Mouse (Mus musculus) E14TG2a.4 (cell line): Measurements from ENCODE around the gene Mapkapk2.

Source experiments
- H3K27me3 ChIP-seq: 2 replicates; pipeline ENCODE4 v1.6.1; 2014; ENCODE audit warnings: low read length, control low read depth; ENCODE audit not compliant: insufficient read depth
- H3K36me3 ChIP-seq: 2 replicates; pipeline ENCODE4 v1.6.1; 2014; ENCODE audit warnings: low read length, control low read depth; ENCODE audit not compliant: insufficient read depth
- H3K4me1 ChIP-seq: replicated peaks from 2 replicates; pipeline ENCODE4 v1.6.1; 2014; ENCODE audit warnings: low read depth, low read length, control low read depth
- H3K4me3 ChIP-seq: replicated peaks from 2 replicates; pipeline ENCODE4 v1.5.1; 2014; ENCODE audit warnings: mild to moderate bottlenecking, low read length
- H3K9me3 ChIP-seq: 2 replicates; pipeline ENCODE4 v1.6.1; 2014; ENCODE audit warnings: low read length, control low read depth
- CTCF ChIP-seq: conservative IDR thresholded peaks from 2 replicates; pipeline ENCODE4 v1.5.1; 2014; ENCODE audit warnings: low read length
- NANOG ChIP-seq: IDR thresholded peaks from 2 replicates; pipeline ENCODE4 v1.6.1; 2014; ENCODE audit warnings: borderline replicate concordance, low read length, mixed read lengths
- POU5F1 ChIP-seq: IDR thresholded peaks from 2 replicates; pipeline ENCODE4 v1.6.1; 2014; ENCODE audit warnings: low read length, borderline replicate concordance

Gene Mapkapk2

DNA sequence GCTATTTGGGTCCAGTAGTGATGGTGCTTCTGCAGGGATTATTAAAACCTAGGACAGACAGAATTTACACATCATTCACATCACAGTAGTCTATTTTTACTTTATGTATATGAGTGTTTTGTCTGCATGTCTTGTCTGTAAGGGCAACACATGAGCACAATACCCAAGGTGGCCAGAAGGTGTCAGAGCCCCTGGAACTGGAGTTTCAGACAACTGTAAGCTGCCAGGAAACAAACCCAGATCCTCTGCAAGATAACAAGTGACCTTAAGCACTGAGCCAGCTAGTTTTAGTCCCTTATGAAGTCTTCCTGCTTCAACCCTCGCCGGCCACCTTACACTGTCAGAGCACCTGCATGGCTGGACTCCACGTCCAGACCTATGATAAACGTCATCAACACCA, 17.9 kb downstream of the Mapkapk2 start:
- peaks cover 25% of the 10 kb centered on the region for H3K27me3 ChIP-seq
- peaks cover 5% of the 10 kb centered on the region for H3K4me1 ChIP-seq
- H3K9me3 ChIP-seq, result no peaks in the 10 kb centered on the region
- TF ChIP-seq CTCF, result 0 out of 2 replicates have a peak, but pooled peaks have one; percentile 6
- no peak for TF ChIP-seq NANOG
- TF ChIP-seq POU5F1, result no peak
- no peak overlapping the region for H3K4me3 ChIP-seq
- H3K36me3 ChIP-seq, result no peaks in the 10 kb centered on the region

- no peak for TF ChIP-seq NANOG
- TF ChIP-seq CTCF, result no peak
- TF ChIP-seq POU5F1, result no peak
- H3K27me3 ChIP-seq, result peaks cover 17% of the 10 kb centered on the region
- no peaks in the 10 kb centered on the region for H3K9me3 ChIP-seq
- H3K36me3 ChIP-seq, result no peaks in the 10 kb centered on the region
- H3K4me1 ChIP-seq, result no peaks in the 10 kb centered on the region
- H3K4me3 ChIP-seq, result no peak overlapping the region
These were observed 18.8 kb downstream of the Mapkapk2 start for GRCm38 (mm10) chr1:131078761-131079330.

DNA sequence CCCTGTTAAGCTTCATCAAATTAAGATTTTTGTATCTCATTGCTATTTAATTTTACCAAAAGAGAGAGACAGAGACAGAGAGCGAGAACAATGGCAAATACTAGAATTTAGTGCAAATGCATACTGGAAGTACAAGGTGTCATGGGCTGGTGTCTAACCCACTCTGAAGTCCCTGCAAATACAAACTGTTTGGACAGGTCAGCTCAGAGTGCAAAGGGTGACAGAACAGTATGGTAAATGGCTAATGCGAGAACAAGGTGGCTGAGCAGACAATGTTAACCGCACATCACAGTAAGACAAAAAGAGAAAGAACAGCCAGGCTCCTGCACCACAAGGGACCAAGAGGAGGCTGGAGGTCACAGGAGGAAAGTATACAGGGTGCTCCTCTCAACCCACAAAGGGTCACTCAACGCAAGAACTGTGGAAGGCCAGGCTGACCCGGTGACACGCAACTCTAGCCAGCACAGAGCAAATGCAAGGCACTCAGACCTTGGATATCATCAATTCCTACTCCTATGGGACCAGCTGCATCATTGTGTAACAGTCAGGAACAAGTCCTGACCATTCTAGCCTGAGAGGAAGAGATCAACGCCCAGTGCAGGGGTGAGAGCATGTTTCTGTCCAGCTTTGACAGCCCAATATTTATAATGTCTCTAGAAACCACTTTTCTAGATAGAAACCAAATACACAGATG, 22.4 kb downstream of the Mapkapk2 start:
- no peak overlapping the region for H3K4me3 ChIP-seq
- H3K9me3 ChIP-seq, result no peaks in the 10 kb centered on the region
- no peaks in the 10 kb centered on the region for H3K4me1 ChIP-seq
- no peaks in the 10 kb centered on the region for H3K36me3 ChIP-seq
- TF ChIP-seq NANOG (no peak), POU5F1 (no peak), CTCF (no peak)
- H3K27me3 ChIP-seq, result no peaks in the 10 kb centered on the region

- Histone ChIP-seq H3K27me3 (no peaks in the 10 kb centered on the region), H3K4me1 (no peaks in the 10 kb centered on the region), H3K9me3 (no peaks in the 10 kb centered on the region), H3K4me3 (no peak overlapping the region), H3K36me3 (no peaks in the 10 kb centered on the region)
- TF ChIP-seq NANOG (no peak), POU5F1 (no peak), CTCF (no peak)
These were observed 23.1 kb downstream of the Mapkapk2 start for GRCm38 (mm10) chr1:131074524-131074938.

GRCm38 (mm10) chr1:131072376-131072990, 25.1 kb downstream of the Mapkapk2 start:
- H3K9me3 ChIP-seq, result no peaks in the 10 kb centered on the region
- H3K36me3 ChIP-seq, result no peaks in the 10 kb centered on the region
- H3K27me3 ChIP-seq, result no peaks in the 10 kb centered on the region
- TF ChIP-seq CTCF (no peak), POU5F1 (no peak), NANOG (no peak)
- no peaks in the 10 kb centered on the region for H3K4me1 ChIP-seq
- no peak overlapping the region for H3K4me3 ChIP-seq

- Histone ChIP-seq H3K27me3 (no peaks in the 10 kb centered on the region), H3K4me1 (no peaks in the 10 kb centered on the region), H3K36me3 (no peaks in the 10 kb centered on the region), H3K4me3 (no peak overlapping the region), H3K9me3 (no peaks in the 10 kb centered on the region)
- no peak for TF ChIP-seq POU5F1
- TF ChIP-seq CTCF, result no peak
These were observed 28.6 kb downstream of the Mapkapk2 start for GRCm38 (mm10) chr1:131069010-131069409.

DNA sequence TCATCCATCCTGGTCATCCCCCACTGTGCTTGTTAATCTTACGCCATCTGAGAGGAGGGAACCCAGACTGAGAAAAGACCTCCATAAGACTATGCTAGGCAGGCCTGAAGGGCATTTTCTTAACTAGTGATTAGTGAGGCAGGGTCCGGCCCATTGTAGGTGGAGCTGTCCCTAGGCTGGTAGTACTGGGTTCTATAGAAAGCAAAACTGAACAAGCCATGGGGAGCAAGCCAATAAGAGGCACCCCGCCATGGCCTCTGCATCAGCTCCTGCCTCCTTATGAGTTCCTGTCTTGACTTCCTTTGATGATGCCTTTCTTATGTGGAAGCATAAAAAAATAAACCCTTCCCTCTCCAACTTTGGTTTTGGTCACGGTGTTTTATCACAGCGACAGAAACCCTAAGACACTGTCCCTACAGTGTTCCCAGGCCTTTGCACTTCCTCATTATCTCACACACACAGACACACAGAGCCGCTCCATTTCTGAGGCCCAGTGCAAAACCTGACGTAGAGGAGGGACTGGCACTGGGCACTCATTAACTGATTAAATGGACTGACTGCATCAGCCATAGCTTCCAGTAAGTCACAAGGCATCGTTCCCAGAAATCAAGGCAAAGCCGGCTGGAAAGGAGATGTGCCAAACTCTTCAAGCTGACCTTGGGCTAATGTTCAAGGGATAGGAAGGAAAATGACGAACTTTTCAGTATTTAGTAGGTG, 29.5 kb downstream of the Mapkapk2 start:
- Histone ChIP-seq H3K27me3 (no peaks in the 10 kb centered on the region), H3K4me1 (no peaks in the 10 kb centered on the region), H3K36me3 (no peaks in the 10 kb centered on the region), H3K9me3 (no peaks in the 10 kb centered on the region), H3K4me3 (no peak overlapping the region)
- TF ChIP-seq CTCF (no peak), NANOG (no peak), POU5F1 (no peak)

DNA sequence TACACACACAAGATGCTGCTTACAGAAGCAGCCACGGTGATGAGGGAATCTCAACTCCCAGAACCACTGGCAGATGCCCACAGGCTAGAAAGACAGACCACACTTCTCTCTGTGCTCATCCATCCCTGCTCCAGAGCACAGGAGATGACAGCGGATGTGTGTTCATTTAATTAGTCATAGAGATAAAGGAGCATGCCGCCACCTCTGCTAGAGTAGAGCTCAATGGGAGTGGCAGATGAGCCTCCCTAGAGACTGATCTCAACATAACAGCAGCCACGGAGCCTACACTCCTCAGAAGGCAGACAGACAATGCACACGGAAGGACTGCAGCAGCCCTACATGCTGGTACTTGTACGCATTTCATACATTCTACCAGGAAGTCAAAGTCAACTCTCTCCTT, 33.4 kb downstream of the Mapkapk2 start:
- Histone ChIP-seq H3K9me3 (no peaks in the 10 kb centered on the region), H3K4me3 (no peak overlapping the region), H3K27me3 (peaks cover 2% of the 10 kb centered on the region; the same call in 1 of the 2 replicates), H3K4me1 (no peaks in the 10 kb centered on the region), H3K36me3 (no peaks in the 10 kb centered on the region)
- no peak for TF ChIP-seq NANOG
- TF ChIP-seq CTCF, result no peak
- TF ChIP-seq POU5F1, result no peak
